Mouse (Mus musculus) neural tube, embryonic 12.5 days (tissue): ENCODE results near the gene Ly6g6e. TPM values are rescaled to one million over a fixed set of nuclear protein-coding genes. Genes with fewer than 3 reads are reported as not detected.

Experiments
- ATAC-seq: fragments of 200-750 bp; cut with Nextera tagmentation; 2 replicates; pipeline ENCODE4 v1.8.0; 2017; ENCODE audit warnings: low read depth, mild to moderate bottlenecking, moderate TSS enrichment, moderate library complexity; ENCODE audit not compliant: low FRiP score
- H3K27ac ChIP-seq: fragments of 300-500 bp; sonication (generic); 2 replicates; pipeline ENCODE4 v1.5.1; 2016
- H3K27me3 ChIP-seq: fragments of 300-500 bp; sonication (generic); replicated peaks from 2 replicates; pipeline ENCODE4 v1.6.1; 2016; ENCODE audit warnings: mild to moderate bottlenecking
- H3K36me3 ChIP-seq: fragments of 300-500 bp; sonication (generic); 2 replicates; pipeline ENCODE4 v1.6.1; 2016; ENCODE audit warnings: mild to moderate bottlenecking
- H3K4me1 ChIP-seq: fragments of 300-500 bp; sonication (generic); 2 replicates; pipeline ENCODE4 v1.6.1; 2016
- H3K4me2 ChIP-seq: fragments of 300-500 bp; sonication (generic); replicated peaks from 2 replicates; pipeline ENCODE4 v1.6.1; 2016; ENCODE audit warnings: mild to moderate bottlenecking
- H3K4me3 ChIP-seq: fragments of 300-500 bp; sonication (generic); 2 replicates; pipeline ENCODE4 v1.5.1; 2016
- H3K9ac ChIP-seq: fragments of 300-500 bp; sonication (generic); 2 replicates; pipeline ENCODE4 v1.6.1; 2016; ENCODE audit warnings: mild to moderate bottlenecking
- H3K9me3 ChIP-seq: fragments of 300-500 bp; sonication (generic); 2 replicates; pipeline ENCODE4 v1.6.1; 2016; ENCODE audit warnings: mild to moderate bottlenecking
- WGBS: fragments of 180-500 bp; shearing (Covaris S2); methylation state at CpG from one replicate; pipeline ENCODE4 v1.1.7; 2016; 5-methylcytosine and 5-hydroxymethylcytosine counted together
- polyA plus RNA-seq: library from polyadenylated mRNA; unstranded; fragments of >200 nt; fragmentation: Nextera tagmentation; extraction: Ambion mirVana; gene quantifications from 2 replicates; pipeline ENCODE4 v1.2.1, GENCODE M21; 2016

Gene Ly6g6e
- polyA plus RNA-seq, 1 experiment from 2014 or later = 0.38 TPM

GRCm38 (mm10) chr17:35064951-35065947 lies 11.5 kb upstream of the Ly6g6e start, which contains the start of gene Ly6g6c:
TSS of gene Ly6g6c (plus strand) at chr17:35065388.
- no peak for ATAC-seq
- H3K27ac ChIP-seq = no peak within 1 kb of the TSS
- peaks cover 24% of the 10 kb centered on the region for H3K4me1 ChIP-seq
- H3K4me2 ChIP-seq = peak within 1 kb of the TSS; percentile 61
- H3K4me3 ChIP-seq = peak within 1 kb of the TSS; percentile 26
- 2% methylated on average over 48 of the region's 48 CpGs for WGBS
- peak within 1 kb of the TSS; percentile 40; the same call in 1 of the 2 replicates for H3K9ac ChIP-seq
- peaks cover 26% of the 10 kb centered on the region for H3K27me3 ChIP-seq
- peaks cover 27% of the 10 kb centered on the region for H3K36me3 ChIP-seq
- no peaks in the 10 kb centered on the region for H3K9me3 ChIP-seq

GRCm38 (mm10) chr17:35066084-35066483 lies 10.6 kb upstream of the Ly6g6e start, which contains the start of gene Mpig6b:
TSS of gene Mpig6b (minus strand) at chr17:35066184.
- Histone ChIP-seq H3K27me3 (peaks cover 26% of the 10 kb centered on the region), H3K9ac (peak within 1 kb of the TSS; percentile 40; the same call in 1 of the 2 replicates), H3K4me3 (peak within 1 kb of the TSS; percentile 26), H3K27ac (no peak within 1 kb of the TSS), H3K36me3 (peaks cover 21% of the 10 kb centered on the region), H3K9me3 (no peaks in the 10 kb centered on the region), H3K4me1 (peaks cover 16% of the 10 kb centered on the region), H3K4me2 (peak within 1 kb of the TSS; percentile 61)
- ATAC-seq = no peak
- WGBS = 49% methylated on average over 10 of the region's 10 CpGs

GRCm38 (mm10) chr17:35068213-35068914 lies 8.3 kb upstream of the Ly6g6e start:
- Histone ChIP-seq H3K36me3 (peaks cover 1% of the 10 kb centered on the region; the same call in 1 of the 2 replicates), H3K27ac (no peak overlapping the region), H3K4me1 (peaks cover 16% of the 10 kb centered on the region), H3K9me3 (no peaks in the 10 kb centered on the region), H3K9ac (no peak overlapping the region), H3K27me3 (peaks cover 26% of the 10 kb centered on the region), H3K4me3 (no peak overlapping the region), H3K4me2 (no peak overlapping the region)
- 87% methylated on average over 17 of the region's 17 CpGs for WGBS
- ATAC-seq = no peak

- Histone ChIP-seq H3K36me3 (no peaks in the 10 kb centered on the region), H3K9ac (no peak overlapping the region), H3K27me3 (peaks cover 16% of the 10 kb centered on the region), H3K9me3 (no peaks in the 10 kb centered on the region), H3K4me1 (peaks cover 2% of the 10 kb centered on the region; the same call in 1 of the 2 replicates), H3K4me2 (no peak overlapping the region), H3K27ac (no peak overlapping the region), H3K4me3 (no peak overlapping the region)
- 58% methylated on average over 6 of the region's 6 CpGs for WGBS
- ATAC-seq = no peak
These were observed 6.0 kb upstream of the Ly6g6e start for GRCm38 (mm10) chr17:35070556-35071229.

GRCm38 (mm10) chr17:35071454-35071853 lies 5.2 kb upstream of the Ly6g6e start:
- Histone ChIP-seq H3K9me3 (no peaks in the 10 kb centered on the region), H3K36me3 (no peaks in the 10 kb centered on the region), H3K4me2 (no peak overlapping the region), H3K4me1 (0 out of 2 replicates have a peak, but pooled peaks cover 1% of the 10 kb centered on the region), H3K9ac (no peak overlapping the region), H3K27ac (no peak overlapping the region), H3K4me3 (no peak overlapping the region), H3K27me3 (peaks cover 11% of the 10 kb centered on the region)
- WGBS = 74% methylated on average over 9 of the region's 9 CpGs
- no peak for ATAC-seq

- Histone ChIP-seq H3K4me1 (peaks cover 18% of the 10 kb centered on the region), H3K36me3 (no peaks in the 10 kb centered on the region), H3K9me3 (no peaks in the 10 kb centered on the region), H3K27ac (no peak overlapping the region), H3K27me3 (0 out of 2 replicates have a peak, but pooled peaks cover 2% of the 10 kb centered on the region), H3K4me3 (no peak overlapping the region), H3K4me2 (no peak overlapping the region), H3K9ac (no peak overlapping the region)
- 44% methylated on average over 17 of the region's 17 CpGs for WGBS
- no peak for ATAC-seq
These were observed 2.6 kb upstream of the Ly6g6e start for GRCm38 (mm10) chr17:35074097-35074496.

- peak overlapping the region; percentile 54 for H3K4me2 ChIP-seq
- 23% methylated on average over 2 of the region's 2 CpGs for WGBS
- H3K9me3 ChIP-seq = no peaks in the 10 kb centered on the region
- 0 out of 2 replicates have a peak, but pooled peaks cover 2% of the 10 kb centered on the region for H3K27me3 ChIP-seq
- no peaks in the 10 kb centered on the region for H3K36me3 ChIP-seq
- no peak for ATAC-seq
- H3K4me3 ChIP-seq = peak overlapping the region; percentile 7; the same call in 1 of the 2 replicates
- H3K9ac ChIP-seq = peak overlapping the region; percentile 45
- H3K4me1 ChIP-seq = peaks cover 18% of the 10 kb centered on the region
- H3K27ac ChIP-seq = no peak overlapping the region
These were observed 583 bp downstream of the Ly6g6e start for GRCm38 (mm10) chr17:35077285-35077684.

- ATAC-seq = no peak; the same call in 1 of the 2 replicates
- peak within 1 kb of the TSS; percentile 7; the same call in 1 of the 2 replicates for H3K4me3 ChIP-seq
These were observed 1.1 kb downstream of the Ly6g6e start, which contains the start of gene Ly6g6d for GRCm38 (mm10) chr17:35077786-35078233. TSS of gene Ly6g6d (minus strand) at chr17:35078065.

GRCm38 (mm10) chr17:35079778-35080177 lies 3.1 kb downstream of the Ly6g6e start:
- H3K4me3 ChIP-seq = no peak overlapping the region
- H3K36me3 ChIP-seq = no peaks in the 10 kb centered on the region
- no peak for ATAC-seq
- H3K9me3 ChIP-seq = no peaks in the 10 kb centered on the region
- no peak overlapping the region for H3K9ac ChIP-seq
- H3K4me2 ChIP-seq = no peak overlapping the region
- WGBS = 80% methylated on average over 9 of the region's 9 CpGs
- no peak overlapping the region for H3K27ac ChIP-seq
- H3K4me1 ChIP-seq = peaks cover 18% of the 10 kb centered on the region
- H3K27me3 ChIP-seq = 0 out of 2 replicates have a peak, but pooled peaks cover 2% of the 10 kb centered on the region

More at GRCm38 (mm10) chr17:35077786-35078233, 1.1 kb downstream of the Ly6g6e start, which contains the start of gene Ly6g6d:
- WGBS = 10% methylated on average over 14 of the region's 14 CpGs
- H3K27me3 ChIP-seq = 0 out of 2 replicates have a peak, but pooled peaks cover 2% of the 10 kb centered on the region
- H3K27ac ChIP-seq = no peak within 1 kb of the TSS
- H3K4me2 ChIP-seq = peak within 1 kb of the TSS; percentile 54
- H3K36me3 ChIP-seq = no peaks in the 10 kb centered on the region
- H3K9ac ChIP-seq = peak within 1 kb of the TSS; percentile 45
- H3K9me3 ChIP-seq = no peaks in the 10 kb centered on the region
- peaks cover 18% of the 10 kb centered on the region for H3K4me1 ChIP-seq

GRCm38 (mm10) chr17:35080248-35080647 lies 3.5 kb downstream of the Ly6g6e start:
- 0 out of 2 replicates have a peak, but pooled peaks cover 2% of the 10 kb centered on the region for H3K27me3 ChIP-seq
- H3K36me3 ChIP-seq = no peaks in the 10 kb centered on the region
- H3K9me3 ChIP-seq = no peaks in the 10 kb centered on the region
- H3K4me2 ChIP-seq = no peak overlapping the region
- no peak overlapping the region for H3K27ac ChIP-seq
- peaks cover 18% of the 10 kb centered on the region for H3K4me1 ChIP-seq
- ATAC-seq = no peak
- no peak overlapping the region for H3K4me3 ChIP-seq
- WGBS = 64% methylated on average over 6 of the region's 6 CpGs
- no peak overlapping the region for H3K9ac ChIP-seq

- Histone ChIP-seq H3K9ac (no peak overlapping the region), H3K4me2 (no peak overlapping the region), H3K4me1 (peaks cover 18% of the 10 kb centered on the region), H3K36me3 (no peaks in the 10 kb centered on the region), H3K27ac (no peak overlapping the region), H3K4me3 (no peak overlapping the region), H3K27me3 (0 out of 2 replicates have a peak, but pooled peaks cover 2% of the 10 kb centered on the region), H3K9me3 (no peaks in the 10 kb centered on the region)
- 74% methylated on average over 4 of the region's 4 CpGs for WGBS
- ATAC-seq = no peak
These were observed 4.0 kb downstream of the Ly6g6e start for GRCm38 (mm10) chr17:35080710-35081109.
